Mouse (Mus musculus) cerebellum, adult 2 months (tissue): ENCODE results near the gene Spag8.

ENCODE experiments used
- CTCF ChIP-seq: fragments of 200-500 bp; IDR thresholded peaks from 2 replicates; pipeline ENCODE4 v1.5.1; 2011; ENCODE audit warnings: low read depth, mild to moderate bottlenecking, control low read depth, low read length, moderate library complexity, borderline replicate concordance; ENCODE audit not compliant: insufficient read depth
- POLR2A ChIP-seq: fragments of 200-500 bp; IDR thresholded peaks from 2 replicates; pipeline ENCODE4 v1.6.1; 2011; ENCODE audit warnings: low read length, control low read depth, borderline replicate concordance; ENCODE audit not compliant: insufficient read depth

- no peak for TF ChIP-seq POLR2A
- no peak for TF ChIP-seq CTCF
These were observed 22.2 kb upstream of the Spag8 start for GRCm38 (mm10) chr4:43675608-43676007.
